In genomic region chr2:125660537-125661130, GRCm38 (mm10) we compare ENCODE assay signal across 8 mouse cellular contexts. TPM values are rescaled to one million over a fixed set of nuclear protein-coding genes. Genes with fewer than 3 reads are reported as not detected.
DNase-seq lines count a peak whose midpoint lies in the region; ATAC-seq lines count a peak whose summit lies in the region.

No protein-coding gene starts in this region.

- no peak; the same call in 1 of the 2 replicates for ATAC-seq in heart, embryonic 13.5 days (ENCODE audit: extremely low read depth, insufficient number of reproducible peaks, low FRiP score, low TSS enrichment)
- peak; percentile 49; the same call in 1 of the 2 replicates for ATAC-seq in forebrain, embryonic 12.5 days (ENCODE audit: low FRiP score)
- ATAC-seq in stomach, embryonic 15.5 days (ENCODE audit: insufficient read depth, low FRiP score, low read depth), result peak; percentile 54; the same call in 1 of the 2 replicates

- no peak for DNase-seq in heart, postnatal 14 days
- peak; percentile 14 for DNase-seq in cerebellum, adult 8-10 months
- peak; percentile 64 for DNase-seq in limb, embryonic 10.5 days (ENCODE audit: low spot score)
- no peak for DNase-seq in gastrocnemius, postnatal 10 days
- DNase-seq in left cerebral cortex, postnatal 10 days (ENCODE audit: extremely low spot score in 1 of 2, low spot score in 2 of 2), result no peak

- peaks cover 10% of the 10 kb centered on the region; the same call in 1 of the 2 replicates for H3K4me1 ChIP-seq in heart, embryonic 13.5 days
- peaks cover 8% of the 10 kb centered on the region; the same call in 1 of the 2 replicates for H3K4me1 ChIP-seq in forebrain, embryonic 12.5 days
- peaks cover 15% of the 10 kb centered on the region for H3K4me1 ChIP-seq in limb, embryonic 10.5 days
- H3K4me1 ChIP-seq in stomach, embryonic 15.5 days, result peaks cover 11% of the 10 kb centered on the region; the same call in 1 of the 2 replicates

- peak overlapping the region; percentile 47 for H3K4me3 ChIP-seq in heart, embryonic 13.5 days
- peak overlapping the region; percentile 17 for H3K4me3 ChIP-seq in forebrain, embryonic 12.5 days (replicated peaks)
- peak overlapping the region; percentile 47 for H3K4me3 ChIP-seq in limb, embryonic 10.5 days
- H3K4me3 ChIP-seq in stomach, embryonic 15.5 days (replicated peaks), result peak overlapping the region; percentile 30

- 0 out of 2 replicates have a peak overlapping the region, but pooled peaks have one; percentile 2 for H3K27ac ChIP-seq in heart, embryonic 13.5 days (replicated peaks)
- no peak overlapping the region for H3K27ac ChIP-seq in forebrain, embryonic 12.5 days
- peak overlapping the region; percentile 78 for H3K27ac ChIP-seq in limb, embryonic 10.5 days
- no peak overlapping the region for H3K27ac ChIP-seq in stomach, embryonic 15.5 days

- H3K9ac ChIP-seq in heart, embryonic 13.5 days, result peak overlapping the region; percentile 72
- peak overlapping the region; percentile 33; the same call in 1 of the 2 replicates for H3K9ac ChIP-seq in forebrain, embryonic 12.5 days
- H3K9ac ChIP-seq in stomach, embryonic 15.5 days, result no peak overlapping the region

- peak overlapping the region; percentile 74 for H3K4me2 ChIP-seq in heart, embryonic 13.5 days
- H3K4me2 ChIP-seq in forebrain, embryonic 12.5 days, result peak overlapping the region; percentile 48
- H3K4me2 ChIP-seq in stomach, embryonic 15.5 days, result peak overlapping the region; percentile 52

- no peaks in the 10 kb centered on the region for H3K9me3 ChIP-seq in heart, embryonic 13.5 days
- H3K9me3 ChIP-seq in forebrain, embryonic 12.5 days, result no peaks in the 10 kb centered on the region
- H3K9me3 ChIP-seq in limb, embryonic 10.5 days (replicated peaks), result no peaks in the 10 kb centered on the region
- no peaks in the 10 kb centered on the region for H3K9me3 ChIP-seq in stomach, embryonic 15.5 days

- no peaks in the 10 kb centered on the region for H3K27me3 ChIP-seq in heart, embryonic 13.5 days (replicated peaks)
- H3K27me3 ChIP-seq in forebrain, embryonic 12.5 days, result 0 out of 2 replicates have a peak, but pooled peaks cover 2% of the 10 kb centered on the region
- no peaks in the 10 kb centered on the region for H3K27me3 ChIP-seq in limb, embryonic 10.5 days (ENCODE audit: low read depth, poor library complexity, severe bottlenecking)
- no peaks in the 10 kb centered on the region for H3K27me3 ChIP-seq in stomach, embryonic 15.5 days (replicated peaks)

- intact Hi-C loops in heart, postnatal 14 days (cut with DNase I), result loop anchor here (1.0 to 10.0 kb wide), 3 partner anchors 71 to 704 kb away; partner anchors contain the start of genes Cops2 and Galk2
- intact Hi-C loops in left cerebral cortex, postnatal 10 days (cut with DNase I), result loop anchor here (2.0 to 10.0 kb wide), 3 partner anchors 70 to 374 kb away; partner anchors contain the start of gene Fgf7

- H3K36me3 ChIP-seq in heart, embryonic 13.5 days, result no peaks in the 10 kb centered on the region
- no peaks in the 10 kb centered on the region for H3K36me3 ChIP-seq in forebrain, embryonic 12.5 days (replicated peaks)
- H3K36me3 ChIP-seq in limb, embryonic 10.5 days, result no peaks in the 10 kb centered on the region
- no peaks in the 10 kb centered on the region for H3K36me3 ChIP-seq in stomach, embryonic 15.5 days

- 17% methylated on average over 20 of the region's 20 CpGs for WGBS in heart, embryonic 13.5 days
- WGBS in forebrain, embryonic 12.5 days, result 45% methylated on average over 20 of the region's 20 CpGs
- 35% methylated on average over 20 of the region's 20 CpGs for WGBS in limb, embryonic 10.5 days
- 27% methylated on average over 20 of the region's 20 CpGs for WGBS in stomach, embryonic 15.5 days

RNA-seq across cellular contexts. Expression of gene Eid1, which starts 12.3 kb away (rescaled TPM):
- polyA plus RNA-seq in heart, embryonic 13.5 days (2015; fragmentation: Nextera tagmentation; extraction: Ambion mirVana), result 144 and 149 TPM in 2 replicates
- 10 to 100 TPM; 57.6 to 59.5 TPM for total RNA-seq in heart, postnatal 14 days (2021)
- 297 and 310 TPM in 2 replicates for polyA plus RNA-seq in forebrain, embryonic 12.5 days (2016; fragmentation: Nextera tagmentation; extraction: Ambion mirVana)
- polyA plus RNA-seq in limb, embryonic 10.5 days (2016; fragmentation: Nextera tagmentation; extraction: Ambion mirVana), result 106 and 135 TPM in 2 replicates
- 139 and 147 TPM in 2 replicates for polyA plus RNA-seq in stomach, embryonic 15.5 days (2015; fragmentation: Nextera tagmentation; extraction: Ambion mirVana)
- 10 to 100 TPM; 82.7 to 88.9 TPM for total RNA-seq in gastrocnemius, postnatal 10 days (2021)
- 100 to 1,000 TPM; 428 to 443 TPM for total RNA-seq in left cerebral cortex, postnatal 10 days (2021)

RNA-seq across cellular contexts. Expression of gene Cep152, which starts 35.7 kb away (rescaled TPM):
- 3.2 and 3.8 TPM in 2 replicates for polyA plus RNA-seq in heart, embryonic 13.5 days (2015; fragmentation: Nextera tagmentation; extraction: Ambion mirVana)
- 1 to 10 TPM; 2.1 TPM for total RNA-seq in heart, postnatal 14 days (2021)
- 11.4 and 12.2 TPM in 2 replicates for polyA plus RNA-seq in forebrain, embryonic 12.5 days (2016; fragmentation: Nextera tagmentation; extraction: Ambion mirVana)
- polyA plus RNA-seq in limb, embryonic 10.5 days (2016; fragmentation: Nextera tagmentation; extraction: Ambion mirVana), result 10.0 and 11.1 TPM in 2 replicates
- 5.2 TPM in 2 replicates for polyA plus RNA-seq in stomach, embryonic 15.5 days (2015; fragmentation: Nextera tagmentation; extraction: Ambion mirVana)
- total RNA-seq in gastrocnemius, postnatal 10 days (2021), result 1 to 10 TPM; 1.6 to 2.6 TPM
- 1 to 10 TPM; 1.8 to 2.0 TPM for total RNA-seq in left cerebral cortex, postnatal 10 days (2021)

Comparison
In these comparisons a context has a peak if more than half of its experiments do, and no peak if none do; other contexts are left out.
1. H3K27ac ChIP-seq: peak in heart, embryonic 13.5 days (single experiment) and limb, embryonic 10.5 days (single experiment); none in forebrain, embryonic 12.5 days (single experiment) and stomach, embryonic 15.5 days (single experiment).
2. DNase-seq: peak in cerebellum, adult 8-10 months (single experiment) and limb, embryonic 10.5 days (single experiment); none in heart, postnatal 14 days (0 of 2), gastrocnemius, postnatal 10 days (single experiment) and left cerebral cortex, postnatal 10 days (0 of 2).
3. Peak in every context shown above with its lines, with median percentiles within 50 percentile points of each other: H3K4me2 ChIP-seq and H3K4me3 ChIP-seq.